Mouse (Mus musculus): ENCODE results near the gene Fras1.

DNA sequence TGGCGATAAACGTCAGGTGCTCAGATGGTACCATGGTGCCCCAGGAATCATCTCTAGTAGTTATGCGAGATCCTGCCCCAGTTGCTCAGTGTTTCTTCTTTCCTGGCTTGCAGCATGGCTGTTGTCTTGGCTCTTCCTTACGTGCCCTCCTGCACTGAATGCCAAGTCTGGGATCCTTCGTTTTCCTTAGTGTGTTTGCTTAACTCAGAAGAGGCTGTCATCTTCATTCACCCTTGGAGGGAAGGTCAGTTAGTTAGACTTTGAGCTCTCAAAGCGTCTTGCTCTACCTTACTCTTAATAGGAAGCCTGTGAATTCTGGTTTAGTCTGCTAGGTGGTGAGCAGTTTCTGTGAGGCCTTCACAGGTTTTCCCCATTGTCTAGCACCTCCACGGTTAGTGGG, 73.7 kb downstream of the Fras1 start:
- no peak for TF ChIP-seq EP300 (optimal IDR thresholded peaks at IDR 0.05)
- TF ChIP-seq CTCF (IDR thresholded peaks at IDR 0.05; ENCODE audit: low read depth): no peak

Measured in stomach, postnatal 0 days (tissue).